Mouse (Mus musculus): ENCODE results near the gene Mtf2. TPM values are rescaled to one million over a fixed set of nuclear protein-coding genes. Genes with fewer than 3 reads are reported as not detected.
A peak's percentile ranks its signal among the peaks of the same experiment; 100 is the strongest.
"Not testable (repeated sequence)": the region's sequence is repeated elsewhere in the genome, so short reads cannot be mapped to it uniquely, and the experiment has no call there.

Gene Mtf2
- total RNA-seq, 2 experiments from 2014 or later: 17.7 to 20.0 TPM

DNA sequence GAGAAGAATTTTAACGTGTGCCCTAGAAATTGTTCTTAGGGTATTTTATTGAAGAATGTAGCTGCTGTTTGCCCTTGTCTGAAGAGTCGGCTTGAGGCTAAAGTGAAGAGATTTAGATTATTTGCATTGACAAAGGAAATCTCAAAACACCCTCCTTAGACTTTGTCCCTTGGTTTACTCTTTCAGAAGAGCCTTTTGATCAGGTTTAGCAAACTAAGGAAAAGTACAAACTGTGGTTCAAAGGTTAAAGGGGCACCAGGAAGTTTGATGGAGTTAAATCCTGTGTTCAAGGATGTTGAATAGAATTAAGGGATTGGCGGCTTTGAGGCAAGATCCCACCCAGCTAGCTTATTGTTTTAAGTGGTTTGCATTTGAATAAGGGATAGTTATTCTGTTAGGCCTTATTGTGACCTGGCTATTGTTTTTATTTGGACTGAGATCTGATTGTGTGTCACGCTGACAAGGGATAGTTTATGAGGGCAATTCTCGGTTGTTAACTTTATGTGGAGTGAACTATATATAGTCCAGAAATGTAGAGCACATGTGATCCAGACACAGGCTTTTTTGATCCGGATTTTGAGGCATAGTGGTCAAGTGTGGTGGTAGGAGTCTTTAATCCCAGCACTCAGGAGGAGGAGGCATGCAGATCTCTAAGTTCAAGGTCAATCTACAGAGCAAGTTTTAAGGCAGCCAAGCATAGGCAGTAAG is 11.5 kb downstream of the Mtf2 start:
- intact Hi-C loops (cut with DNase I): no loop called here
- DNase-seq: no peak

DNA sequence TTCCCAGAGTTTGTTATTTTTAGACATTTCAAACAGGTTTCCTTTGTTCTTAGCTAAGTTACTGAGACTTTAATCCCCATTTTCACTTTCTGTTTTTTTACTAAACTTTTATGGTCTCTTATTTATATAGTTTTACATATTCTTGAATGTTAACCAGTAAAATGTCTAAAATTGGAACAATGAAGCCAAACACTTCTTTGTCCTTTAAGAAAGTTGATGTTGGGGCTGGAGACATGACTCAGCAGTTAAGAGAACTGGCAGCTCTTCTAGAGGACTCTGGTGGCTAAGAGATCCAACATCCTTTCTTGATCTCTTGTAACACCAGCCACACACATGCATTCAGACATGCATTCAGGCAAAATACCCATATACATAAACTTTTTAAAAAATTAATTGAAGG is 14.1 kb downstream of the Mtf2 start:
- intact Hi-C loops (cut with DNase I): loop anchor here (5.0 kb wide), 1 partner anchor 47 kb away; no protein-coding TSS in a partner anchor
- DNase-seq: peak in 1 of 2 experiments; percentile 4

DNA sequence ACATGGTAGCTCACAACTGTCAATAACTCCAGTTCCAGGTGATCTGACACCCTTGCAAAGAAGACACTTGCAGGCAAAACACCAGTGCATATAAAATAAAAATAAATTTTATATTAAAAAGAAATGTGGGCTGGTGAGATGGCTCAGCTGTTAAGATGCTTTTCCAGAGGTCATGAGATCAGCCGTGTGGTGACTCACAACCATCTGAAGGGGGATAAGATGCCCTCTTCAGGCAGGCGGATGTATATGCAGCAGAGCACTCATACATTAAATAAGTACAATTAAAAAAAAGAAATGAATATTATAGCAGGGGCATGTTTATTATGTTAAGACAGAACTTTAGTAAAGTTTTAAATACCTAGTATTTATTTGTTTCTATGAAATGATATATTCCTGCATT is 16.9 kb downstream of the Mtf2 start:
- DNase-seq: peak in 1 of 2 experiments; percentile 7
- intact Hi-C loops (cut with DNase I): loop anchor here (5.0 kb wide), 1 partner anchor 50 kb away; no protein-coding TSS in a partner anchor

DNA sequence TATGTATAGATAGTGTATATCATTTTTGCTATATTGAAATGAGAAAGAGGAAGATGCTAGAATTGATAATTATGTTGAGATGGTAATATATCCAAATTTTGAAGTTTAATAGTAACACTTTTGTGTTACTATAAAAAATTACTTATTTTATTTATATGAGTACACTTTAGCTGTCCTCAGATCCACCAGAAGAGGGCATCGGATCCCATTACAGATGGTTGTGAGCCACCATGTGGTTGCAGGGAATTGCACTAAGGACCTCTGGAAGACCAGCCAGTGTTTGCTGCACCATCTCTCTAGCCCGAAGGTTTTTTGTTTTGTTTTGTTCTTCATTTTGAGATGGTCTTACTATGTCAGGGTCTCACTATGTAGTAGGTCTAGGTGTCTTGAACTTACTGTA is 20.0 kb downstream of the Mtf2 start:
- no peak for DNase-seq
- intact Hi-C loops (cut with DNase I): no loop called here

DNA sequence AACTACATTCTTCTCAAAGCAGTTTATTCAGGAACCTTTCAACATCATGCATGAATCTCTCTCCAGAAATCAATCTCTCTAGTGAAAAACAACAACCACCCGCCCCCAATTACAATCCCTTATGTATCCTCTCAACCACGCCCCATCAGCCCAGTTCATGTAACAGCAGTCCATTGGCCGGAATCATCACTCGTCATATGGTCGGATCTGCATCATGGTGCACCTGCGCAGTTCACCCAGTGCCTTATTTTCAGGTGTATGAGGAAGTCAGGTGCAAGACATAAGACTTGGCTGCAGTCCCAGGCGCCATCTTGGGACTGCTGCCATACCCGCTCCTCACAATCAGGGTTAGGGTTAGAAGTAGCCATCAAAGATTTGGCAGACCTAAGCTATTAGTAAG is 27.3 kb downstream of the Mtf2 start:
- DNase-seq; intact Hi-C loops (cut with DNase I): not testable (repeated sequence)

DNA sequence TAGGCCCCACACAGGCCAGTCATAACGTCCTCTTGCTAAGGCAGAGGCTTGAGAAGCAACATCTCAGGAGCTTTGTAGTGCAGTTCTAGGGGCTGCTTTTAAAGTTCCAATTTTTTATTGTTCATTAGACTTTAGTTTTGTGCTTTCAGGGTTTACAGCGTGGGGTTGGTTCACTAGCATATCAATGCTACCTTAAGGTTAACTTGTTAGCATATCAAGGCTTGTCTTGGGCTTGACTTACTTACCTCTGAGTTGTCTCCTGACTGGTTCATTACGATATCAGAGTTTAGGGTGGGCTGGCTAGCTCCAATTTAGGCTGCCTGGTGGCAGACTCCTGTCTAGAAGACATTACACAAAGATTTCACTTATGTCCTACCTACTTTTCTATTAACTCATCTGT is 32.2 kb downstream of the Mtf2 start:
- no peak for DNase-seq
- intact Hi-C loops (cut with DNase I): no loop called here

DNA sequence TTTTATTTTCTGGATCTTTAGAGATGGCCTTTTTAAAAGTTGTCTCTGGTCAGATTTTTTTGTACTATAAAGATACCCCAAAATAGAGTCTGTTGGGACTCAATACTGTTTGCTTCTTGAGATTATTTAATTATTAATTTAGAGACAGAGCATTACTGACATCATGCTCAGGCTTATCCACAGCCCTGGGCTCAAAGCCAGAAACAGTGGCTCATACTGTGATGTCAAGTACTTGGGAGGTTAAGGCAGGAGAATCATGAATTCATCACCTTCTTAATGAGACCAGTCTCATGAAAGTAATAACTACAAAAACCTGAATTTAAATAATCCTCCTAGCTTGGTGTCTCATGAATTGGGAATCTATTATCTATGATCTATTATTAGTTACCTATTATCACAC is 34.7 kb downstream of the Mtf2 start:
- DNase-seq: peak in 1 of 2 experiments; percentile 7
- intact Hi-C loops (cut with DNase I): no loop called here

DNA sequence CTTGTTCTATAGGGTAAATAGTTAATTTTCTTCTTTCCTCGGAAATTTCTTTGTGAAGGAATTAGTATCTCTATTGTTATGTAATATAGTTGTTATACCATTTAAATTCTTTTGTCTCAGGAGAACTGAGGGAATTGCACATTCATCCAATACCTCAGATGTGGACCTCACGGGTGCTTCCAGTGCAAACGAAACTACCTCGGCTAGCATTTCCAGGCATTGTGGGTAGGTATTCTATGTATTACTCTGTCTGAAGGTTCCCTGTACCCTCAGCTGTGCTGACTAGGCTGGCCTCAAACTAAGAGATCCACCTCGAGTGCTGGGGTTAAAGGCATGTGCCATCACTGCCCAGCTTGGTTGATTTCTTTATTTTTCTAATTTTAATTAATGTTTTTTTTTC is 38.8 kb downstream of the Mtf2 start:
- DNase-seq: no peak
- intact Hi-C loops (cut with DNase I): no loop called here

DNA sequence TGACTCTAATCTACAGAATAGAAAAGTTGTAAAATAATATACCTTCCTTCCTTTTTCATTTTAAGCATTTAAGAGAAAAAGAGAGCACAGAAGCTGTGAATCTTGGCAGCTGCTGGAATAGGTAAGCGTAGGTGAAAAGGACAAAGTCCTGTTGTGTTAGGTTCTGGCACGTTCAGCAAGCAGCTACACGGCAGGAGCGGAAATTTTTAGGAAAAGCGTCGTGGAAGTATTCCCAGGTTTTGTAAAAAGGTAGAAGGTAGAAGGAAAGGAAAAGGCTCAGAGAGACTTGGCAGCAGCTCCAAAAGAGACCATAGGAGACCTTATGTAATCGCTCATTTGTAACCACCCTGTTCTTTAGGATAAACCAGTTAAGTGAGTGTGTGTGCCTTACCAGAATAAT is 43.9 kb downstream of the Mtf2 start:
- intact Hi-C loops (cut with DNase I): no loop called here
- no peak for DNase-seq

DNA sequence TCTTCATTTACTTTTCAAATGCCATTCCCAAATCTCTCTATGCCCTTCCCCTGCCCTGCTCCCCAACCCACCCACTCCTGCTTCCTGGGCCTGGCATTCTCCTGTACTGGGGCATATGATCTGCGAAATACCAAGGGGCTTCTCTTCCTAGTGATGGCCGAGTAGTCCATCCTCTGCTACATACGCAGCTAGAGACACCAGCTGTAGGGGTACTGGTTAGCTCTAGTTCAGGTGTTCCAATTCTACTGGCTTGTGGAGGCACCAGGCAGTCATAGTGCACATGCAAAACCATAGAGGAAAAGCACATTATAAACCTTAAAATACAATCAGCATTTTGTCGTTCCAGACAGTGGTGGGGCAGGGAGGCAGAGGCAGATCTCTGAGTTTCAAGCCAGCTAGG is 52.2 kb downstream of the Mtf2 start:
- no peak for DNase-seq
- intact Hi-C loops (cut with DNase I): no loop called here

DNA sequence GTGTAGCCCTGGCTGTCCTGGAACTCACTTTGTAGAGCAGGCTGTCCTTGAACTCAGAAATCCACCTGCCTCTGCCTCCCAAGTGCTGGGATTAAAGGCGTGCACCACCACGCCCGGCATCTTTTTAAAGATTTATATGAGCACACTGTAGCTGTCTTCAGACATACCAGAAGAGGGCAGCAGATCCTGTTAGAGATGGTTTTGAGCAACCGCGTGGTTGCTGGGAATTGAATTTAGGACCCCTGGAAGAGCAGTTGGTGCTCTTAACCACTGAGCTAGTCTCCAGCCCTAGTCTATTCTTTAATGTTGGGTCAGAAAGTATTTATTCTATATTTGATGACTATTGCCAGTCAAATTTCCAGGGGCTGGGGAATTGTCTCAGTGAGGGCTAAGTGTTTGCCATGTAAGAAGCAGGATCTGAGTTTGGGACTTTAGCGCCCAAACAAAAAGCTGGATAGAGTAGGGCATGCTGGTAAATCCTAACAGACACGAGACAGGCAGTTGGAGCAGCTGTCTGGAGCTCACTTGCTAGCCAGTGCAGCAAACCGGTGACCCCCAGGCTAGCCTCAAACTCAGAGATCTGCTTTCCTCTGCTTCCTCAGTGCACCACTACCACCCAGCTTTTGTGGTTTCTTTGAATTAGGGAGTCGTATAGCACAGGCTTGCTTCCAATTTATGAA is 54.9 kb downstream of the Mtf2 start:
- no peak for DNase-seq
- intact Hi-C loops (cut with DNase I): no loop called here

DNA sequence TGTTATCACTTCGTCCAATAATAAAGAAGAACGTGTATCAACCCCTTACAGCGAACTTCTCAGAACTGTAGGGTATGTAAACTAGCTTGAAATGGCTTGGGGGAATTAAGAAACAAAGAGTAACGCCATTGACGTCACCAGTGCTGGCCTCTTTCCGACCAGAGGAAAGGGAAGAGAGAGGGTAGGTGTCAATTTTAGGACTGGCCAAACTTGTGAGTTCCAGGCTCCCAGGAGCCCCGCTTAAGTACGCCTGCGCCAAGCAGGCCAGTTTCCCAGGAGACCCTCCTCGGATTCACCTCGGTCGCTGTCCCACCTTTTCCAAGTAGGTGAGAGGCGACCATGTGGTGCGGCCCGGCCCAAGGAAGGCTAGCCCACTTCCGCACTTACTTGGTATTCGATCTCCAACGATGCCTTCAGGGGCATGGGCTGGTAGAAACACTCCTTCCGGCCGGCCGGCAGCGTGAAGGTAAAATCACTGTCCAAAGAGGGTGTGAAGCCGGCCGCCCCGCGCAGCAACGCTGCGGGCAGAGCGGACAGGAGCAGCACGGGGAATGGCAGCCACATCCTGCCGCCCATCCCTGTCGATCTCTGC is 66.5 kb downstream of the Mtf2 start:
- peak; percentile 47 to 52 for DNase-seq
- intact Hi-C loops (cut with DNase I): loop anchor here (5.0 kb wide), 4 partner anchors 65 to 180 kb away; partner anchors contain the start of genes Dr1, Fam69a, Mtf2 and Pigg

DNA sequence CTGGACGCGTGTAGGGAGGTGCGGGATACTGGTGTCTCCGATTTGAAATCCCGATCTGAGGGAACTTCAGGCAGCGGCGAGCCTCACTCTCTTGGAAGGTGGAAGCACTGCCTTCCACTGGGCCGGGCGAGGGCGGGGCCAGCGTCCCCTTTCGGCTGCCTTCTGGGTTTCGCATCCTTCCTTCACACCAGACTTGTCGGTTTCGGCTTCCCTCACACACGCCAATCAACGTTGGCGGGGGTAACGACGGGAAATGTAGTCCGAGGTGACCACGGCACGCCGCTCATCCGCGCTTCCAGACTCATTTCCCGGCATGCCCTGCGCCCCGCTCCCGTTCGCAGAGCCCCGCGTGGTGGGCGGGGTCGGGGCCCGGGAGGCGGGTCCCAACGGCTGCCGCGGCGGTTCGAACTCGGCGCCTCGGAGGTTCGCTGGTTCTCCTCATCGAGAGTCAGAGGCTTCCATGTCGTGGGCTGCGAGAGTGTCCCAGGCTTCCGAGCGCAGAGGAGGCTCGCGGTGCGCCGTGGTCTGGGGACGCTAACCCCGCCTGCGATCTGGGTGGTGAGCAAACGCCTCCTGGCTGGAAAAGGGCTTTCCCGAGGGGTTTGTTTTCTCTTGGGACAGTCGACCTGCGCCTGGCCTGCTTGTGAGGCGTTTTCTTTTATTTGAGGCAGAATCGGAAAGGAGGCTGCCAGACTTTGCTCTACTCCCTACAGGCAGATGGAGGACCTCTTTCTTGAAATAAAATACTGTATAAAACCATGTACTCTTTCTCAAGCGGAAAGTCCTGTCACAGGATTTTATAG is 67.2 kb downstream of the Mtf2 start, which contains the start of the genes Tmed5 and Ccdc18:
TSS of gene Tmed5 (minus strand) at position 180 of the 803 bp plus-strand sequence.
TSS of gene Ccdc18 (plus strand) at position 435 of the 803 bp plus-strand sequence.
- DNase-seq: peak; percentile 98 to 99
- intact Hi-C loops (cut with DNase I): loop anchor here (5.0 kb wide), 4 partner anchors 65 to 180 kb away; partner anchors contain the start of genes Dr1, Fam69a, Mtf2 and Pigg

DNA sequence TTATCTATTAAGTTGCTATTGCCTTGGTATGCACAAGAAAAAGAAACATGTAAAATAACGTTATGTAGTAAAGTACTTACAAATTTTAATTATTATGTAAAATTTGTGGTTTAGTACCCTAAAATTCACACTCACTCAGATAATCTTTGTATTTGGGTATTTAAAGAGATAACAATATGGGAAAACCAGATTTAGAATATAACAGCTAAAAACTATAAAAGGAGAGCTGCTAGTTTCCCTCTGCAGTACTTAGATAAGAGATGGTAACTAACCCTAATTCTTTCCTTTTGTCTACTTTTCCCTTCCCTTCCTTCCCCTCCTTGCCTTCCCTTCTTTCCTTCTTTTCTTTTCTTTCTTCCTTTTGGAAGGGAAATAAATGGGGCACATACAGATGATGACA is 87.1 kb downstream of the Mtf2 start:
- intact Hi-C loops (cut with DNase I): no loop called here

More for the DNA sequence above, 87.1 kb downstream of the Mtf2 start:
- DNase-seq: no peak

Other genes with a start within 250 kb of the Mtf2 start
- not detected for gene Ube2d2b, start 235.6 kb upstream of the Mtf2 start, total RNA-seq (2021)
- gene Evi5, start 190.6 kb upstream of the Mtf2 start, total RNA-seq (2021): 10 to 100 TPM; 28.1 to 29.3 TPM
- 10 to 100 TPM; 42.3 to 42.5 TPM for gene Rpl5, start 165.2 kb upstream of the Mtf2 start, total RNA-seq (2021)
- 10 to 100 TPM in 1 of 2 experiments, 1 to 10 TPM in 1; 8.6 to 10.2 TPM for gene Fam69a, start 78.6 kb upstream of the Mtf2 start, total RNA-seq (2021)
- 10 to 100 TPM; 22.9 to 25.6 TPM for gene Tmed5, start 66.9 kb downstream of the Mtf2 start, total RNA-seq (2021)
- 1 to 10 TPM in 1 of 2 experiments, under 1 TPM in 1; 0.67 to 1.7 TPM for gene Ccdc18, start 67.2 kb downstream of the Mtf2 start, total RNA-seq (2021)
- 10 to 100 TPM; 21.9 TPM for gene Dr1, start 203.2 kb downstream of the Mtf2 start, total RNA-seq (2021)
- gene Pigg, start 246.9 kb downstream of the Mtf2 start, total RNA-seq (2021): 1 to 10 TPM; 8.0 to 8.5 TPM

Measured in heart, postnatal 14 days (tissue).